Mouse (Mus musculus): ENCODE data around the gene Arrdc2. TPM values are rescaled to one million over a fixed set of nuclear protein-coding genes. Genes with fewer than 3 reads are reported as not detected.

The Arrdc2 gene
- total and polyA plus RNA-seq, 2 experiments: 25.7 to 33.8 TPM

DNA sequence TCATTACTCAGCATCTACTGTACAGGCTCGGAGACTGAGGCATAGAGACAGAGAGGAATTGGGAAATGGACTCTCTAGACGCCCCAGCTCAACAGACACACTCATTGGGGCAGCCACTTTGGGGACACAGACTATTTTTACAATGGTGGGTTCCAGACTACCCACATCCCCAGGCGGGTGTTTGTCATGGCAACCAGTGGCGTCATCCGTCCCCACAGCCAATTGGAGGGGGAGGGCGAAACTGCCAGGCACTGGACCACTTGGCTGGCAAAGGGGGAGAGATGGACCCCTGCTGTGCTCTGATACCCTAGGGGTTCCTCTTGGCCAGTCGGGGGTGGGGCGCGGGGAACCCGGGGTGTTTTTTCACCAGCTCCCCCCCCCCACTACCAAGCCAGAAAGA, 38.9 kb downstream of the Arrdc2 start:
- Histone ChIP-seq H3K27me3 (ENCODE audit: control insufficient read depth, insufficient read depth, low read length) (no peaks in the 10 kb centered on the region), H3K4me3 (ENCODE audit: insufficient read depth, low read depth, low read length) (no peak overlapping the region), H3K36me3 (ENCODE audit: control insufficient read depth, insufficient read depth, low read length) (no peaks in the 10 kb centered on the region), H3K27ac (replicated peaks; ENCODE audit: insufficient read depth, low read depth, low read length) (peak overlapping the region; percentile 64), H3K9ac (ENCODE audit: low read depth, low read length) (no peak overlapping the region), H3K4me1 (ENCODE audit: control insufficient read depth, insufficient read depth, low read length) (peaks cover 22% of the 10 kb centered on the region), H3K79me2 (ENCODE audit: control insufficient read depth, insufficient read depth, low read length) (peaks cover 12% of the 10 kb centered on the region; the same call in 1 of the 2 replicates)
- no peak for TF ChIP-seq CTCF (IDR thresholded peaks at IDR 0.05; ENCODE audit: low read depth, low read length)
- no peak for TF ChIP-seq POLR2A (IDR thresholded peaks at IDR 0.05; ENCODE audit: extremely low read depth, insufficient read depth, low read length)
- WGBS: 82% methylated on average over 10 of the region's 10 CpGs
- DNase-seq (ENCODE audit: extremely low read depth, low read depth, low spot score): no peak

DNA sequence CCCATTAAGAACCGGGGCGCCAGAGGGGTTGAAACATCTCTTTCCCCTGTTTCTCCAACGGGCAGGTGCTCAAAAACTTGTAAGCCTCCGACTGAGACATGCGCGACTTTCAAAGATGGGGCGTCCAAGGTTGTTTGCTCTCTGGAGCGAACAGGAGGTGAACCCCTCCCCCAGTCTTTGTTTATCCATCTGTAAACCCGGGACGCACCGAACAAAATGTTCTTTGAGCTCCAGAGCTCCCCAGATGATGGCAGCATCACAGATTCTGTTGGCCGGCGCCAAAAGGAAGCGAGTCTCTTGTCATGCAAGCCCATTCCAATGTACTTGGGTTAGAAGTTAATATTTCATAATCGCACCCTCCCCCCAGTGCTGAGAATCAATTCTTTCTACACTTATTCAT, 41.2 kb downstream of the Arrdc2 start:
- DNase-seq (ENCODE audit: extremely low read depth, low read depth, low spot score): peak; percentile 99
- H3K4me1 ChIP-seq (ENCODE audit: control insufficient read depth, insufficient read depth, low read length): peaks cover 28% of the 10 kb centered on the region
- peaks cover 18% of the 10 kb centered on the region; the same call in 1 of the 2 replicates for H3K79me2 ChIP-seq (ENCODE audit: control insufficient read depth, insufficient read depth, low read length)
- peak overlapping the region; percentile 84 for H3K9ac ChIP-seq (ENCODE audit: low read depth, low read length)
- peak overlapping the region; percentile 63 for H3K4me3 ChIP-seq (ENCODE audit: insufficient read depth, low read depth, low read length)
- no peak for TF ChIP-seq CTCF (IDR thresholded peaks at IDR 0.05; ENCODE audit: low read depth, low read length)
- no peak for TF ChIP-seq POLR2A (IDR thresholded peaks at IDR 0.05; ENCODE audit: extremely low read depth, insufficient read depth, low read length)
- H3K27me3 ChIP-seq (ENCODE audit: control insufficient read depth, insufficient read depth, low read length): no peaks in the 10 kb centered on the region
- WGBS: 6% methylated on average over 15 of the region's 15 CpGs
- H3K36me3 ChIP-seq (ENCODE audit: control insufficient read depth, insufficient read depth, low read length): no peaks in the 10 kb centered on the region
- H3K27ac ChIP-seq (replicated peaks; ENCODE audit: insufficient read depth, low read depth, low read length): peak overlapping the region; percentile 99

DNA sequence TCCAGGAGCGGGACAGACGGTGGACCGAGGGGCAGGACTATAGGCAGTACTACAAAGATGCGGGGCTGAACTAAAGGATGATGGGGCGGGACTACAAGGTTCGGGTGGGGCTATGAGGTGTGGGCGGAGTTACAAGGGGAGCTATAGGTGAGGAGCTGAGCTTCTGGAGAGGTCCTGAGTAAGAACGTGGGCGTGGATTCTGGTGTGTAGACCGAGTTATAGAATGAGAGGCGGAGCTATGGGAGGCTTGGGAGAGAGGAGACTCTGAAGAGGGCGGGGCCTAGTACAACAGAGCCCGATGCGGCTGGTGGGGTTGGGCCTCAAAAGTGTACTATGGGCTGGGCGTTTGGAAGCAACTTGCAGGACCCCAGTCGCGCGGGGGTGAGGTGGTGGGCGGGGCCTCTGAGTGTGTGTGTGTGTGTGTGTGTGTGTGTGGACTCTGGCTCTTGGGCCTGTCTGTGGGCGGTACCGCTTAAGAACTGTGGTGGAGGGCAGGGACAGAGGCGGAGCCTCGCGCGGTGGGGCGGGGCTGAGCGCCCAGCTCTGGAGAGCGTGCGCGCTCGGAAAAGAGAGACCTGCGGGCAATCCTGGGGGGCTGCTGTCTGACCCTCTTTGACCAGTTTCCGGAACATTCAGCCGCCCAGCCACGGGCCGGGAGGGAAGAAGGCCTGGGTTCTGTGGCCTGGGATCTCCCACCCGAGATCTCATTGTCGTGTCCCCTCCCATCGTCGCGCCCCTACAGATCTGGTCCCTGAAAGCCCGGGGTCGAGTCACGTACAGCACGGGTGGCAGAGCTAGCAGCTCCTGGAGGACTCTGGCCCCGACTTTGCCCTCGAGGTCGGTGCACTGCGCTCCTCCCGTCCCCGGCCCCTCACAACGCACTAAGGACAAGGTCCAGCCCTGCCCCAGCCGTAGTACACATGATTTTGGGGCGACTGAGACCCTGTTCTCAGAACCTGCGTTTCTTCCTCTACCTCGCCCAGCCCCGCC, 42.1 kb downstream of the Arrdc2 start:
- Histone ChIP-seq H3K36me3 (ENCODE audit: control insufficient read depth, insufficient read depth, low read length) (no peaks in the 10 kb centered on the region), H3K27ac (replicated peaks; ENCODE audit: insufficient read depth, low read depth, low read length) (peak overlapping the region; percentile 99), H3K4me3 (ENCODE audit: insufficient read depth, low read depth, low read length) (peak overlapping the region; percentile 79), H3K27me3 (ENCODE audit: control insufficient read depth, insufficient read depth, low read length) (no peaks in the 10 kb centered on the region), H3K4me1 (ENCODE audit: control insufficient read depth, insufficient read depth, low read length) (peaks cover 27% of the 10 kb centered on the region), H3K9ac (ENCODE audit: low read depth, low read length) (peak overlapping the region; percentile 84), H3K79me2 (ENCODE audit: control insufficient read depth, insufficient read depth, low read length) (peaks cover 17% of the 10 kb centered on the region; the same call in 1 of the 2 replicates)
- peak; percentile 98 for DNase-seq (ENCODE audit: extremely low read depth, low read depth, low spot score)
- TF ChIP-seq POLR2A (IDR thresholded peaks at IDR 0.05; ENCODE audit: extremely low read depth, insufficient read depth, low read length) (peak; percentile 66), CTCF (IDR thresholded peaks at IDR 0.05; ENCODE audit: low read depth, low read length) (no peak)
- under 1% methylated on average over 56 of the region's 57 CpGs for WGBS

DNA sequence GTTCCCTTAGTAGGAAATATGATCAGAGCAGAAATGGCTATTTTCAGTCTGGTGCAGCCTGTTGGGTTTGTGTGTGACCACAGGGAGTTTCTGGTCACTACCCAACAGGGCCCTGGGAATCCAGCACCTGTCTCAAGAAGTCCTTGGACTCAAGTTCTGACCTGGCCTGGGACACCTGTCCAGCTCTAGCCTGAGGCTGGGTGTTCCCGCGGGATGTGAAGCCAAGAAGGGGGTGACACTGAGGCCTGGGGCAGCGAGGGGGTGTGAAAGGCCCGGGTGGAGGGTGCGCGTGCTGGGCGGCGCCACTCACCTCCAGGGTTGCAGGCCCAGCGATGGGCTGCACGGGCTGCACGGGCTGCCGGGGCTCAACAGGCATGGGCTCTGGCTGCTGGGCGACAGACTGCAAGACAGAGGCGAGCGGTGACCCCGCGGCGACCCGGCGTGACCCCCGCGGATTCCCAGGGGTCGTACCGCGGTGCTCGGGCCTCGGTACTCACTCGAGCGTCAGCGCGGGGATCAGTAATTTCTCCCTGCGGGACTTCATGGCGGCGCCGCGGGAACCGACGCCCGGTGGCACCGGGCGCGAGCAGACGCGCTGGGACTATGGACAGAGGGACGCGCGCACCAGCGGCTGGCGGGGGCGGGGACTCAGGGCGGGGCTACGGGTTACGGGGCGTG, 43.0 kb downstream of the Arrdc2 start:
- WGBS: 4% methylated on average over 54 of the region's 54 CpGs
- H3K36me3 ChIP-seq (ENCODE audit: control insufficient read depth, insufficient read depth, low read length): no peaks in the 10 kb centered on the region
- H3K4me1 ChIP-seq (ENCODE audit: control insufficient read depth, insufficient read depth, low read length): peaks cover 22% of the 10 kb centered on the region
- H3K9ac ChIP-seq (ENCODE audit: low read depth, low read length): peak overlapping the region; percentile 86
- H3K27me3 ChIP-seq (ENCODE audit: control insufficient read depth, insufficient read depth, low read length): no peaks in the 10 kb centered on the region
- peak overlapping the region; percentile 77 for H3K27ac ChIP-seq (replicated peaks; ENCODE audit: insufficient read depth, low read depth, low read length)
- DNase-seq (ENCODE audit: extremely low read depth, low read depth, low spot score): peak; percentile 51
- peaks cover 21% of the 10 kb centered on the region for H3K79me2 ChIP-seq (ENCODE audit: control insufficient read depth, insufficient read depth, low read length)
- TF ChIP-seq POLR2A (IDR thresholded peaks at IDR 0.05; ENCODE audit: extremely low read depth, insufficient read depth, low read length) (peak; percentile 86), CTCF (IDR thresholded peaks at IDR 0.05; ENCODE audit: low read depth, low read length) (no peak)
- peak overlapping the region; percentile 79 for H3K4me3 ChIP-seq (ENCODE audit: insufficient read depth, low read depth, low read length)

DNA sequence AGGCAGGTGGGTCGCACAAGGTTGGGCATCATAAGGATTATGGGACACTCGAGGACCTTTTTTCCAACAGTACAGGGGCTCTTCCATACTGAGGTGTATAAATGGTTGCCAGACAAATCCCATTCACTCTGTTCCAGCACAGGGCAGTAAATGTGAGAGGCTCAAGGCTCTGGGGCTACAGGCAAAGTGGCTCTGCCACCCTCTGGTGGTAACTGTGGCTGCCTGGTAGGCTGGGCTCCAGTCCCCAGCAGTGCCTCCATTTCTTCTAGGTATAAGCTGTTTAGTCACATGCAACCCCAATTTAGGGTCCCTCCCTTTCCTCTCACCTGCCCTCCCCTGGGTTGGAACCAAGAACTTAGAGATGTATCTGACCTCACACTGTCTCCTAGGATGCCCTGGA, 44.1 kb downstream of the Arrdc2 start:
- Histone ChIP-seq H3K79me2 (ENCODE audit: control insufficient read depth, insufficient read depth, low read length) (peaks cover 33% of the 10 kb centered on the region), H3K9ac (ENCODE audit: low read depth, low read length) (no peak overlapping the region), H3K27ac (replicated peaks; ENCODE audit: insufficient read depth, low read depth, low read length) (peak overlapping the region; percentile 28; the same call in 1 of the 2 replicates), H3K4me3 (ENCODE audit: insufficient read depth, low read depth, low read length) (no peak overlapping the region), H3K36me3 (ENCODE audit: control insufficient read depth, insufficient read depth, low read length) (no peaks in the 10 kb centered on the region), H3K27me3 (ENCODE audit: control insufficient read depth, insufficient read depth, low read length) (no peaks in the 10 kb centered on the region), H3K4me1 (ENCODE audit: control insufficient read depth, insufficient read depth, low read length) (peaks cover 23% of the 10 kb centered on the region)
- peak; percentile 37; the same call in 1 of the 2 replicates for TF ChIP-seq CTCF (IDR thresholded peaks at IDR 0.05; ENCODE audit: low read depth, low read length)
- TF ChIP-seq POLR2A (IDR thresholded peaks at IDR 0.05; ENCODE audit: extremely low read depth, insufficient read depth, low read length): no peak
- no peak for DNase-seq (ENCODE audit: extremely low read depth, low read depth, low spot score)
- 93% methylated on average over 2 of the region's 2 CpGs for WGBS

Data from liver, adult 2 months (tissue).